Mouse (Mus musculus) heart, embryonic 13.5 days (tissue): ENCODE results near the gene Ctdspl. TPM values are rescaled to one million over a fixed set of nuclear protein-coding genes. Genes with fewer than 3 reads are reported as not detected.
A peak's percentile ranks its signal among the peaks of the same experiment; 100 is the strongest.

Experiments
- ATAC-seq: fragments of 200-750 bp; cut with Nextera tagmentation; 2 replicates; pipeline ENCODE4 v1.8.0; 2017; ENCODE audit warnings: moderate TSS enrichment; ENCODE audit not compliant: insufficient number of reproducible peaks, low FRiP score, low TSS enrichment; ENCODE audit errors: extremely low read depth
- H3K27ac ChIP-seq: fragments of 300-500 bp; sonication (generic); replicated peaks from 2 replicates; pipeline ENCODE4 v1.5.1; 2015; ENCODE audit warnings: moderate library complexity, mild to moderate bottlenecking, inconsistent platforms
- H3K27me3 ChIP-seq: fragments of 300-500 bp; sonication (generic); replicated peaks from 2 replicates; pipeline ENCODE4 v1.6.1; 2015; ENCODE audit warnings: mild to moderate bottlenecking, inconsistent platforms
- H3K36me3 ChIP-seq: fragments of 300-500 bp; sonication (generic); 2 replicates; pipeline ENCODE4 v1.6.1; 2015; ENCODE audit warnings: mild to moderate bottlenecking, inconsistent platforms
- H3K4me1 ChIP-seq: fragments of 300-500 bp; sonication (generic); 2 replicates; pipeline ENCODE4 v1.6.1; 2015; ENCODE audit warnings: inconsistent platforms
- H3K4me2 ChIP-seq: fragments of 300-500 bp; sonication (generic); 2 replicates; pipeline ENCODE4 v1.6.1; 2015; ENCODE audit warnings: inconsistent platforms, mild to moderate bottlenecking, moderate library complexity
- H3K4me3 ChIP-seq: fragments of 300-500 bp; sonication (generic); 2 replicates; pipeline ENCODE4 v1.5.1; 2015; ENCODE audit warnings: moderate library complexity, mild to moderate bottlenecking, inconsistent platforms
- H3K9ac ChIP-seq: fragments of 300-500 bp; sonication (generic); 2 replicates; pipeline ENCODE4 v1.6.1; 2015; ENCODE audit warnings: inconsistent platforms, mild to moderate bottlenecking, moderate library complexity
- H3K9me3 ChIP-seq: fragments of 300-500 bp; sonication (generic); 2 replicates; pipeline ENCODE4 v1.6.1; 2016; ENCODE audit warnings: inconsistent platforms
- WGBS: fragments of 180-500 bp; shearing (Covaris S2); methylation state at CpG from one replicate; pipeline ENCODE4 v1.1.7; 2015; ENCODE audit warnings: mixed read lengths; 5-methylcytosine and 5-hydroxymethylcytosine counted together
- polyA plus RNA-seq: library from polyadenylated mRNA; unstranded; fragments of >200 nt; fragmentation: Nextera tagmentation; extraction: Ambion mirVana; gene quantifications from 2 replicates; pipeline ENCODE4 v1.2.1, GENCODE M21; 2015

Ctdspl gene
- polyA plus RNA-seq, 1 experiment from 2014 or later = 6.8 TPM

- 56% methylated on average over 5 of the region's 5 CpGs for WGBS
- H3K9me3 ChIP-seq = no peaks in the 10 kb centered on the region
- H3K27ac ChIP-seq = peak overlapping the region; percentile 88
Measured at GRCm38 (mm10) chr9:118973566-118973965, 47.3 kb downstream of the Ctdspl start.

GRCm38 (mm10) chr9:118974148-118974547 lies 47.9 kb downstream of the Ctdspl start:
- Histone ChIP-seq H3K4me2 (peak overlapping the region; percentile 26; the same call in 1 of the 2 replicates), H3K9me3 (no peaks in the 10 kb centered on the region), H3K9ac (peak overlapping the region; percentile 63), H3K27ac (peak overlapping the region; percentile 88), H3K27me3 (no peaks in the 10 kb centered on the region), H3K4me3 (no peak overlapping the region), H3K4me1 (peaks cover 52% of the 10 kb centered on the region), H3K36me3 (peaks cover 10% of the 10 kb centered on the region; the same call in 1 of the 2 replicates)
- ATAC-seq = no peak
- 20% methylated on average over 5 of the region's 5 CpGs for WGBS

More at GRCm38 (mm10) chr9:118973566-118973965, 47.3 kb downstream of the Ctdspl start:
- Histone ChIP-seq H3K4me2 (no peak overlapping the region), H3K27me3 (no peaks in the 10 kb centered on the region), H3K4me3 (no peak overlapping the region), H3K4me1 (peaks cover 51% of the 10 kb centered on the region), H3K9ac (no peak overlapping the region; the same call in 1 of the 2 replicates), H3K36me3 (peaks cover 10% of the 10 kb centered on the region; the same call in 1 of the 2 replicates)
- no peak for ATAC-seq

GRCm38 (mm10) chr9:118975211-118975671 lies 49.0 kb downstream of the Ctdspl start:
- peak overlapping the region; percentile 26 for H3K4me2 ChIP-seq
- ATAC-seq = no peak
- H3K9me3 ChIP-seq = no peaks in the 10 kb centered on the region
- peaks cover 7% of the 10 kb centered on the region; the same call in 1 of the 2 replicates for H3K36me3 ChIP-seq
- H3K27ac ChIP-seq = peak overlapping the region; percentile 88
- H3K9ac ChIP-seq = peak overlapping the region; percentile 63
- H3K4me3 ChIP-seq = no peak overlapping the region
- H3K27me3 ChIP-seq = no peaks in the 10 kb centered on the region
- peaks cover 63% of the 10 kb centered on the region for H3K4me1 ChIP-seq
- 34% methylated on average over 11 of the region's 11 CpGs for WGBS

- no peak for ATAC-seq
- H3K4me2 ChIP-seq = peak overlapping the region; percentile 26
- WGBS = 35% methylated on average over 9 of the region's 9 CpGs
- H3K27ac ChIP-seq = peak overlapping the region; percentile 88
- H3K4me3 ChIP-seq = no peak overlapping the region
- no peaks in the 10 kb centered on the region for H3K9me3 ChIP-seq
- H3K9ac ChIP-seq = peak overlapping the region; percentile 63
- no peaks in the 10 kb centered on the region for H3K27me3 ChIP-seq
- 0 out of 2 replicates have a peak, but pooled peaks cover 3% of the 10 kb centered on the region for H3K36me3 ChIP-seq
- peaks cover 68% of the 10 kb centered on the region for H3K4me1 ChIP-seq
Measured at GRCm38 (mm10) chr9:118975758-118976157, 49.5 kb downstream of the Ctdspl start.

- WGBS = 66% methylated on average over 7 of the region's 7 CpGs
- Histone ChIP-seq H3K4me3 (no peak overlapping the region), H3K27ac (0 out of 2 replicates have a peak overlapping the region, but pooled peaks have one; percentile 88), H3K9ac (no peak overlapping the region), H3K36me3 (0 out of 2 replicates have a peak, but pooled peaks cover 3% of the 10 kb centered on the region), H3K9me3 (no peaks in the 10 kb centered on the region), H3K27me3 (no peaks in the 10 kb centered on the region), H3K4me1 (peaks cover 76% of the 10 kb centered on the region), H3K4me2 (no peak overlapping the region)
- ATAC-seq = no peak
Measured at GRCm38 (mm10) chr9:118976561-118976960, 50.3 kb downstream of the Ctdspl start.

GRCm38 (mm10) chr9:118977425-118977824 lies 51.2 kb downstream of the Ctdspl start:
- H3K4me3 ChIP-seq = no peak overlapping the region
- H3K27me3 ChIP-seq = no peaks in the 10 kb centered on the region
- peaks cover 81% of the 10 kb centered on the region for H3K4me1 ChIP-seq
- no peak overlapping the region for H3K9ac ChIP-seq
- H3K4me2 ChIP-seq = no peak overlapping the region
- no peak overlapping the region for H3K27ac ChIP-seq
- ATAC-seq = no peak
- WGBS = 86% methylated on average over 7 of the region's 7 CpGs
- 0 out of 2 replicates have a peak, but pooled peaks cover 3% of the 10 kb centered on the region for H3K36me3 ChIP-seq
- H3K9me3 ChIP-seq = no peaks in the 10 kb centered on the region

GRCm38 (mm10) chr9:118980411-118980823 lies 54.2 kb downstream of the Ctdspl start:
- peak overlapping the region; percentile 67 for H3K9ac ChIP-seq
- no peaks in the 10 kb centered on the region for H3K9me3 ChIP-seq
- peak overlapping the region; percentile 14 for H3K4me2 ChIP-seq
- no peak overlapping the region for H3K4me3 ChIP-seq
- H3K27me3 ChIP-seq = no peaks in the 10 kb centered on the region
- H3K4me1 ChIP-seq = peaks cover 75% of the 10 kb centered on the region
- H3K36me3 ChIP-seq = 0 out of 2 replicates have a peak, but pooled peaks cover 3% of the 10 kb centered on the region
- WGBS = 5% methylated on average over 4 of the region's 4 CpGs
- peak overlapping the region; percentile 88 for H3K27ac ChIP-seq
- ATAC-seq = peak; percentile 48; the same call in 1 of the 2 replicates

GRCm38 (mm10) chr9:118984650-118985432 lies 58.6 kb downstream of the Ctdspl start:
- Histone ChIP-seq H3K9me3 (no peaks in the 10 kb centered on the region), H3K27me3 (no peaks in the 10 kb centered on the region), H3K9ac (no peak overlapping the region), H3K27ac (no peak overlapping the region), H3K4me2 (no peak overlapping the region), H3K36me3 (no peaks in the 10 kb centered on the region), H3K4me3 (no peak overlapping the region), H3K4me1 (peaks cover 77% of the 10 kb centered on the region)
- WGBS = 57% methylated on average over 15 of the region's 15 CpGs
- ATAC-seq = no peak

- peaks cover 76% of the 10 kb centered on the region for H3K4me1 ChIP-seq
- H3K4me3 ChIP-seq = no peak overlapping the region
- no peak overlapping the region; the same call in 1 of the 2 replicates for H3K9ac ChIP-seq
- H3K27me3 ChIP-seq = no peaks in the 10 kb centered on the region
- ATAC-seq = no peak
- no peak overlapping the region for H3K4me2 ChIP-seq
- no peaks in the 10 kb centered on the region for H3K36me3 ChIP-seq
- H3K27ac ChIP-seq = 0 out of 2 replicates have a peak overlapping the region, but pooled peaks have one; percentile 3
- no peaks in the 10 kb centered on the region for H3K9me3 ChIP-seq
- WGBS = 52% methylated on average over 11 of the region's 11 CpGs
Measured at GRCm38 (mm10) chr9:118986286-118986685, 60.0 kb downstream of the Ctdspl start.

GRCm38 (mm10) chr9:118988787-118989580 lies 62.7 kb downstream of the Ctdspl start:
- no peaks in the 10 kb centered on the region for H3K9me3 ChIP-seq
- H3K4me3 ChIP-seq = no peak overlapping the region
- H3K4me1 ChIP-seq = peaks cover 68% of the 10 kb centered on the region
- no peak overlapping the region for H3K4me2 ChIP-seq
- no peaks in the 10 kb centered on the region for H3K27me3 ChIP-seq
- 85% methylated on average over 11 of the region's 11 CpGs for WGBS
- H3K9ac ChIP-seq = no peak overlapping the region
- peaks cover 4% of the 10 kb centered on the region; the same call in 1 of the 2 replicates for H3K36me3 ChIP-seq
- no peak overlapping the region for H3K27ac ChIP-seq
- no peak for ATAC-seq

- H3K27ac ChIP-seq = 0 out of 2 replicates have a peak overlapping the region, but pooled peaks have one; percentile 26
- no peaks in the 10 kb centered on the region for H3K27me3 ChIP-seq
- H3K9ac ChIP-seq = peak overlapping the region; percentile 58; the same call in 1 of the 2 replicates
- H3K4me3 ChIP-seq = no peak overlapping the region
- H3K4me2 ChIP-seq = no peak overlapping the region
- H3K4me1 ChIP-seq = peaks cover 68% of the 10 kb centered on the region
- 44% methylated on average over 7 of the region's 7 CpGs for WGBS
- no peaks in the 10 kb centered on the region for H3K9me3 ChIP-seq
- no peak for ATAC-seq
- peaks cover 4% of the 10 kb centered on the region; the same call in 1 of the 2 replicates for H3K36me3 ChIP-seq
Measured at GRCm38 (mm10) chr9:118990490-118990889, 64.2 kb downstream of the Ctdspl start.
